Mouse (Mus musculus) mouse trophoblast stem cell (cell line): ENCODE data around the gene Tgfbr2.

ENCODE experiments used
- in situ Hi-C, 2 experiments: fragments of 300-500 bp; cut with MseI, MboI; formaldehyde crosslinking; loops; 2 replicates in 1 of 2; 3 replicates in 1 of 2; pipeline ENCODE4 v1.15.1; 2025

Tgfbr2 gene

GRCm38 (mm10) chr9:116174481-116175461 is at the start of gene Tgfbr2:
Gene Tgfbr2 (minus strand): TSS chr9:116175360.
- in situ Hi-C loops = no loop called here

- in situ Hi-C loops = no loop called here
These were observed 48.2 kb upstream of the Tgfbr2 start for GRCm38 (mm10) chr9:116223368-116223767.

- in situ Hi-C loops = no loop called here
These were observed 47.5 kb upstream of the Tgfbr2 start for GRCm38 (mm10) chr9:116222643-116223042.

- in situ Hi-C loops = no loop called here
These were observed 46.8 kb upstream of the Tgfbr2 start for GRCm38 (mm10) chr9:116222000-116222399.

GRCm38 (mm10) chr9:116221565-116221964 is 46.4 kb upstream of the Tgfbr2 start:
- in situ Hi-C loops = no loop called here

GRCm38 (mm10) chr9:116220616-116221015 is 45.5 kb upstream of the Tgfbr2 start:
- in situ Hi-C loops = no loop called here

- in situ Hi-C loops = no loop called here
These were observed 45.0 kb upstream of the Tgfbr2 start for GRCm38 (mm10) chr9:116220159-116220515.

- in situ Hi-C loops = no loop called here
These were observed 44.3 kb upstream of the Tgfbr2 start for GRCm38 (mm10) chr9:116219234-116220158.

GRCm38 (mm10) chr9:116218780-116219179 is 43.6 kb upstream of the Tgfbr2 start:
- in situ Hi-C loops = no loop called here

- in situ Hi-C loops = no loop called here
These were observed 41.9 kb upstream of the Tgfbr2 start for GRCm38 (mm10) chr9:116217099-116217498.

- in situ Hi-C loops = no loop called here
These were observed 41.5 kb upstream of the Tgfbr2 start for GRCm38 (mm10) chr9:116216677-116217076.

GRCm38 (mm10) chr9:116214296-116214695 is 39.1 kb upstream of the Tgfbr2 start:
- in situ Hi-C loops = no loop called here

GRCm38 (mm10) chr9:116212915-116213619 is 37.9 kb upstream of the Tgfbr2 start:
- in situ Hi-C loops = no loop called here

- in situ Hi-C loops = no loop called here
These were observed 36.9 kb upstream of the Tgfbr2 start for GRCm38 (mm10) chr9:116212069-116212468.

GRCm38 (mm10) chr9:116208169-116208904 is 33.2 kb upstream of the Tgfbr2 start:
- in situ Hi-C loops = no loop called here

GRCm38 (mm10) chr9:116206901-116207300 is 31.7 kb upstream of the Tgfbr2 start:
- in situ Hi-C loops = no loop called here

- in situ Hi-C loops = no loop called here
These were observed 28.5 kb upstream of the Tgfbr2 start for GRCm38 (mm10) chr9:116203675-116204074.

- in situ Hi-C loops = no loop called here
These were observed 24.0 kb upstream of the Tgfbr2 start for GRCm38 (mm10) chr9:116199127-116199526.

GRCm38 (mm10) chr9:116198488-116198887 is 23.3 kb upstream of the Tgfbr2 start:
- in situ Hi-C loops = no loop called here

GRCm38 (mm10) chr9:116197491-116198170 is 22.5 kb upstream of the Tgfbr2 start:
- in situ Hi-C loops = no loop called here
